Mouse (Mus musculus): ENCODE measurements around the gene Entpd1.
A peak's percentile ranks its signal among the peaks of the same experiment; 100 is the strongest.

Gene Entpd1

GRCm38 (mm10) chr19:40630096-40630495 is 17.9 kb downstream of the Entpd1 start:
- no peak for DNase-seq

GRCm38 (mm10) chr19:40630606-40631005 is 18.4 kb downstream of the Entpd1 start:
- DNase-seq: no peak

GRCm38 (mm10) chr19:40632193-40632592 is 20.0 kb downstream of the Entpd1 start:
- no peak for DNase-seq

DNA sequence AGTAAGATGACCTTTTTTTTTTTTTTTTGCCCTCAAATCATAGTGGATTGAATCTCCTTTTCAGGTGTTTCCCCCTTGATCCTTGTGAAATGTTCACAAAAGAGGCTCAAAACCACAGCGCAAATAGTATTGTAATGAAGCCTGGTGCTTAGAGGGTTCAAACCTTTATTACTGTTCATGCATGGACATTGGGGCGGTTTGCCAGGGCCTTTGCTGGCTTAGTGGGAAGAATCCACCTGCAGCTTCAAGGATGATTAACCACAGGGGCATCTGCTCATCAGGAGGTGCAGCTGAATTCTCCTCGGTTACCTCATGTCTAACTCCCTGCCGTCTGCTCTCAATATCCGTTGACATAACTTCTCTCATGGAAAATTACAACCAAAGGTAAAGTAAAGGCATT is 20.5 kb downstream of the Entpd1 start:
- no peak for DNase-seq

DNA sequence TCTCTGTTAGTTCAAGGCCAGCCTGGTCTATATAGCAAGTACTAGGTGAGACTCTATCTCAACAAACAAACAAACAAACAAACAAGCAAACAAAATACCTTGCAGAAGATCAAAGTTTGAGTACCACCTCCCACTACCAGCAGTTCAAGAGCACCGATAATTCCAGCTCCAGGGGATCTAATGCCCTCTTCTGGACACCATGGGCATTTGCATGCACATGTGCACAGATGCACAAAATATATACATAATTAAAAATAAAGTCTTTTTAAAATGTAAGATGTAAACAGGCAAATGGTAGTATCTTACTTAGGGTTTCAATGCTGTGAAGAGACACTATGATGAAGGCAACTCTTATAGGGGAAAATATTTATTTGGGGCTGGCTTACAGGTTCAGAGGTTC is 21.0 kb downstream of the Entpd1 start:
- DNase-seq: no peak

DNA sequence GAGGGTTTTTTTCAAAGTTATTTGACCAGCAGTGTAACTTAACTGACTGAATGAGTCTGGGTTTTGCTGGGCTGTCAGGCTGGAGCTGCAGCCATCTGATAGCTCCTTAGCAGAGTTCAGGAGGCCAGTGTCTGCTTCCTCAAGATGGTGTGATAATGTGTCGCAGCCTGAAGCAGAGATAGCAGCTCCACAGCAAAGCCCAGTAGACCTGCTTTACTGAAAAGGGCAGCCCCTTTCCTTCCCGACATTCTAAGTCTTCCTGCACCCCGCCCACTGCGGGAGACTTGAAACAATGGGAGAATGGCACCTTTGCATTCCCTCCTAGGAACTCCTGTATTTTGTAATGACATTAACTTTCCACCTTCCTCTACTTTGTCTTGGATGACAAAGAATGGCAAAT is 24.9 kb downstream of the Entpd1 start:
- peak; percentile 30 for DNase-seq

GRCm38 (mm10) chr19:40637601-40638000 is 25.4 kb downstream of the Entpd1 start:
- no peak for DNase-seq

DNA sequence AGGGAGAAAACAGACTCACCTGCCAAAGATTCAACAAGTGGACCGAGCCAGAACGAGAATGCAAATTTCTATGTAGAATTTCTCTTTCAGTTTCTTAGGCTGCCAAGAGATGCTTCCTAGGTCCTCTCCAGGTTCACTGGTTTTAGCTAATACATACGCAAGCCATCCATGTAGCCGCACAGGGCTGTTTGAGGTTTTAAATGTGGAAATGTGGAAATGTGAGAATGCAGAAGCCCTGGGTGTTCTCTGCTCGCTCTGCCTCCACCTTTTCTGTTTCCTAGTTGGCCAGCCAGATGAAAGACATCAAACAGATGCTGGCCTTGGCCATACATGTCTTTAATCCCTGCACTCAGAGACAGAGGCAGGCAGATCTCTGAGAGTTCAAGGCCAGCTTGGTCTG is 26.4 kb downstream of the Entpd1 start:
- DNase-seq: no peak

DNA sequence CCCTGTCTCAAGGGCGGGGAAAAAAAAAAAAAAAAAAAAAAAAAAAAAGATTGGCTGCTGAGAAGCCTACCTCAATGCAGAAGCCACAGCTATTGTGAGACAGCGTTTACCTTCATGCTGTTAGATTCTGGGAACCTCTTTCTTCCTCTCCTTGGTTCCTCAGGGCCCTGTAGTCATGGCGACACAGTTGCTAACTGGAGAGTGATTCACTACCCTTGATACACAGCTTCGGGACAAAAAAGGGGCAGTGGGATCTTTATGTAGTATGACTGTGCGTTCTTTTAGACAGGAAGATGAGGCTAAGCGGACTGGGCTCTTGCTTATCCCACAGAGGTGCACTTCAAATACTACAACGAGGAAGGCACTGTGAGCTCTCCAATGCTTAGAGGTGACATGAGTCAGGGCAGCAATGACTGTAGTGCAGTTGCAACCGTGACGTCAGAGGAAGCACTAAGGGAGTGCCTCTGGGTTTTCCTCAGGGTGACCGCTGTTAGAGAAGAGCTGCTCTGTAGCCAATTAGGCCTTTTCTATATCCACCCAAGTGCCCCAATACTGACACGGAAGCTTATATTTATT is 27.7 kb downstream of the Entpd1 start:
- no peak for DNase-seq

DNA sequence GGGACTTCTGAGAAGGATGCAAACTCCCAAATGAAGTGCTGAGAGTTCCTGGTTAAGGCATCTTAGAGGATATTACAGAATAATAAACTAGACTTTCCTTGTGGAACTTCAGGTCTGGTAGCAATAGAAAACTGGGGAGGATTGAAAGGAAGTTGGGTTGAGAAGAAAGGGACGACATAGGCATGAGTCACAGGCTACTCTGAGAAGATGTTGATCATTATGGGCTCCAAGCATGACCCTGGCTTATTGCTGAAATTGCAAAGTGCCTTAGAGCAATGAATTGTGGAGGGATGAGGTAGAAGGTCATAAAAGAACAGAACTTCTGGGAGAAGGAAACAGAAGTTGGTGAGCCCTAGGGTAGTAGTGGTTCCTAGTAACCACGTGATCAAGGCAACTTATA is 28.6 kb downstream of the Entpd1 start:
- no peak for DNase-seq

- no peak for DNase-seq
These were observed 31.7 kb downstream of the Entpd1 start for GRCm38 (mm10) chr19:40643846-40644245.

- no peak for DNase-seq
These were observed 34.2 kb downstream of the Entpd1 start for GRCm38 (mm10) chr19:40646379-40646778.

DNA sequence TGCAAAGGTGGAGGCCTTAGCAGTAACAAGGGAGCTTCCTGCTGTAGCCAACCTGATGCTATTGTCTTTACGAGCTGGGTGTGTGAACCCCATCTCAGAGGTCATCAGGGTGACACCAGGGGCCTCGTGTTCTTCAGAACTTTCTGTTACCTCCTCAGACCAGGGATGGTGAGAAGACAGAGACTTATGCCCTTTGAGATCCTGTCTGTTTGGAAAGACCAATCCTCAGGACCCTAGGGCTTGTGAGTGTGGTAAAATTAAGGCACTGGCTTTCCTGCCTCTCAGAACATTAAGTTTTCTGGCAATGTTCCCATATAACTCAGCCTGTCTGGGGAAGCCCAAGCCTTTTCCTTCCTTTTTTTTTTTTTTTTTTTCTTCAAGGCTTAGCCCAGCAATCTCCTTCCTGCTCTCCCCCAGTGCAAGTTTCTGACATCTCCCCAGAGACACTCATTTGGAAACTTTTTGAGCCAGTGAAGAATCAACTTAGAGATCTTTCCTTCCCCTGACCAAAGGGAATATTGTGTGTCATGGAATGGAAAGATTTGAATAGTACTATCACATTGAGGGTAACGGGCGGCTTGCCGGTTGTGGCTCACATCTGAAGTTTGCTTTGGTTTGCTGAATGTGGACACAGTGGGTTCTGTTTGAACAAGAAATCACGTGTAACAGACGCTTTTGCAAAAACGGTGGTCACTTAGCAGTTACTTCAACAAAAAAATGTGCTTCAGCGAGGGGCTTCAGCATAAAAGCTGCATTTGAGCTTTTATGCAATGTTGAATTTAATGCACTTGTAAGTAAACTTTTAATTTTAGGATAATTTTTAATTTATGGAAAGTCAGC is 35.4 kb downstream of the Entpd1 start:
- no peak for DNase-seq

GRCm38 (mm10) chr19:40650090-40650489 is 37.9 kb downstream of the Entpd1 start:
- DNase-seq: no peak

DNA sequence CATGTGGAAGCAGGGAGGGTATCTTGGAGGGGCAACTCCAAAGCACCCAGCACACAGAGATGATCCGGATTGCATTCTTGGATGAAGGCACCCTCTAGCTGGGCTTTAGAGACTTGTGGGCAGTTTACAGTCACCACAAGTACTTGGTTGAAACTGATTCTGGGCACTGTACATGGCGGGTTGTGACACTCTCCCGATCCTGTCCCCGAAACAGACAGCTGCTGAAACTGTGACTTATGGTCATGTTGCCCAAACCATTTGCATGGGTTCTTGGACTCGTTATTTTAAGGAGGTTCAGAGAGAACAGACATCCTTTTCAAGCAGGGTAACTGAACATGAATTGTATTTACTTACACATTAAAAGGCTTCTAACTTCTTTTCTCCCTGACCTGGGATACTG is 44.0 kb downstream of the Entpd1 start:
- DNase-seq: no peak

DNA sequence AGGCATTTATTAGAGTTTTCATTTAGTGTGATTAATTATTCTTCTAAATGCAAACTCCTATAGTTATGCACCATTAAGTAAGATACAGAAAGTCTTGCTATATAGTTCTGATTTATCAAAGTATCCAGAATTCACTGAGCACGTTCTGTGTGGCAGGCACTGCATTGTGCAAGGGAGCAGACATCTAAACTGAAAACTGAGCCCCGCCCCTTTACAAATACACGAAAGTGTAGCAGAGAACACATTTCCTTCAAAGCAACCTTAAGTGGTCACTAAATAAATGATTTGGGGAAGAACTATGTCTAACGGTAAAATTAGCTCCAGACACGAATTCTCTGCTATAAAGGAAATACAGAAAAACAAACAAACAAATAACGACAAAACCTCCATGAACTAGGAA is 46.1 kb downstream of the Entpd1 start:
- no peak for DNase-seq

DNA sequence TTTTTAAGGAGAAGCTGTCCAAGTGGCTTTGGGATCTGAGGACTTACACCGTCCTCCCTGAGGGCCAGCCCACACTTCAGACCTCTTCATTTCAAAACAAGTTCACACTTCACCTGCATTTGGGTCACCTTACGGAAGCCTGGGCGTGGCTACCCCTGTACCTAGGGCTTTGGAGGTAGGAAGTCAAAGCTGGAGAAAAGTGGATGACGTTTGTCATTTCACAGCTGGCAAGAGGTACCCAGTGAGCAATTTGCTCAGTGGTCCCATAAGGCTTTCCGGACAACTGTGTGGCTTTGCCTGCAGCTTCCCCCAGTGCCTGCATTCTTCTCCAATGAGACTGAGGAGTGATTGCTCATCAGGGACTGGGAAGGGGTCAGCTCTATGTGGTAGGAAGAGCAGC is 46.8 kb downstream of the Entpd1 start:
- no peak for DNase-seq

GRCm38 (mm10) chr19:40659651-40660478 is 47.7 kb downstream of the Entpd1 start:
- DNase-seq: no peak

DNA sequence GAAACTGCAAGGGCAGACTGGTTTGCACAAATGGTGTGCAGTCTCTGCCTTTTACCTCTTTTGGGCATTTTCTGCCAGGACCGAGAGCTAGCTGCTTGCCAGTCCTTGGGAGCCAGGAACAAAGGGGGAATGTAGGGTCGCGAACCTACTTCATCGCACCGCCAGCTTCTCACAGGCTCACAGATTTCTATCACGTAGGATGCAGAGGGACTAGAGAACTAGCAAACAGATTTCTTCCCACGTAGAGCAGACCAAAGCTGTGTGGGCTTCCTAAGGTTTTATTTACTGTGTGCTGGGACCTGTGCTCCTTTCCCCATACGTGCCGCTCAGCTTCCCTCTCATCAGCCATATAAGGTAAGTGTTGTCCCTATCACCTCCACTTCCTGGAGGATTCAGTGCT is 48.3 kb downstream of the Entpd1 start:
- DNase-seq: no peak

- DNase-seq: no peak
These were observed 48.9 kb downstream of the Entpd1 start for GRCm38 (mm10) chr19:40661108-40661507.

DNA sequence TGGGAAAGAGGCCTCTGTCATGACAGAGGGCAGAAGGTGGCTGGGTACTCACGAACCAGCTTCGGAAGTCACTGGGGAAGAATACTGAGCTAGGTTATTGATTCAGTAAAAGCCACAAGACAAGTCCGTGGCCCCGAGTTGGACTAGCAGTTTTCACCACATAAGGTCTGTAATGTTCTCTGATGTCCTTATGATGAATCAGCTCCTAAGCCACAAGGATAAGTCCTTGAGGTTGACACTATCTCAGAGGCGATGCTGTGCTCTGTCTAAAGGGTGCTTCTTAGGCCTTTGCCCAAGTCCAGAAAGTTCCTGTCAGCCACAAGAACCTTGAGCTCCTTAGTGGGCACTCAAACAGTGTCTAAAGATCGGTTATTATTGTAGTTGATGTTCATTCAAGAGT is 49.7 kb downstream of the Entpd1 start:
- DNase-seq: no peak

- DNase-seq: no peak
These were observed 50.6 kb downstream of the Entpd1 start for GRCm38 (mm10) chr19:40662727-40663126.

- DNase-seq: no peak
These were observed 53.6 kb downstream of the Entpd1 start for GRCm38 (mm10) chr19:40665778-40666177.

GRCm38 (mm10) chr19:40667111-40667510 is 54.9 kb downstream of the Entpd1 start:
- no peak for DNase-seq

All from liver (tissue).